Mouse (Mus musculus): Measurements from ENCODE around the gene Hes2.

GRCm38 (mm10) chr4:152130771-152131653, 27.7 kb upstream of the Hes2 start:
- no peak for TF ChIP-seq POLR2A (IDR thresholded peaks at IDR 0.05; ENCODE audit: low read depth, low read length)
- 0 out of 2 replicates have a peak, but pooled peaks have one; percentile 8 for TF ChIP-seq CTCF (IDR thresholded peaks at IDR 0.05; ENCODE audit: borderline replicate concordance, insufficient read depth, low read length)
